In the genomic region with DNA sequence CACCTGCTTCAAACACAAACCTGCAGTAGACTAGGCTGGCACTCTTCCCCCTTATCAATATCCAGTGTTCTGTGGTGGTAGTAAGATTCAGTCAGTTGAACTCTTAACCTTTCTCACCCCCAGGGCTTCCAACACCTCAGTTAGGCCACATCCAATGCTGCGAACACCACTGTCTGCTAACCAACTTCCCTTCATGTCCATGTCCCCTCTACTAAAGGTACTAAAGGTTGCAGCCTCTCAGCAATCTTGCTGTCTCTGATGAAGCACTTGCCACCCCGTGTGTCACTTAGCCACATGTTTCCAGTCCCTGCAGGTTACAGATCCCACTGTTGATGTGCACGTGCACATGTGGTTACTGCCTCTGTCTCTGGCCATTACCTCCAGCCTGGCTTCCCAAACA, we compare ENCODE assay signal across 21 mouse cellular contexts. TPM values are rescaled to one million over a fixed set of nuclear protein-coding genes. Genes with fewer than 3 reads are reported as not detected.
"Had no signal": no experiment of that assay in that cellular context is flagged by ENCODE, and none has a peak within 500 bp of the region (broad histone marks: within the 10 kb centered on the region; RNA-seq: fewer than 3 reads in every experiment).

No protein-coding gene starts in this region.

- H3K4me1 ChIP-seq: intestine, embryonic 15.5 days; kidney, embryonic 15.5 days; limb, embryonic 12.5 days; limb, embryonic 15.5 days; midbrain, embryonic 10.5 days; neural tube, embryonic 12.5 days; neural tube, embryonic 15.5 days had no signal

- DNase-seq: kidney, adult 11 months; kidney, adult 8-10 months; kidney, postnatal 10 days; kidney, postnatal 36 days; liver, postnatal 0 days; lung, embryonic 14.5 days; midbrain, embryonic 14.5 days; right cerebral cortex, adult 18-20 months; right cerebral cortex, postnatal 14 days; right cerebral cortex, postnatal 4 days had no signal

- H3K27ac ChIP-seq: intestine, embryonic 15.5 days; kidney, embryonic 15.5 days; left cerebral cortex, adult 2 months; limb, embryonic 12.5 days; limb, embryonic 15.5 days; liver, embryonic 14.5 days; macrophage; midbrain, embryonic 10.5 days; neural tube, embryonic 12.5 days; neural tube, embryonic 15.5 days had no signal

- H3K4me3 ChIP-seq: intestine, embryonic 15.5 days; kidney, embryonic 15.5 days; left cerebral cortex, adult 2 months; limb, embryonic 12.5 days; limb, embryonic 15.5 days; midbrain, embryonic 10.5 days; neural tube, embryonic 12.5 days; neural tube, embryonic 15.5 days had no signal

- H3K27me3 ChIP-seq: intestine, embryonic 15.5 days; kidney, embryonic 15.5 days; limb, embryonic 12.5 days; limb, embryonic 15.5 days; neural tube, embryonic 12.5 days; neural tube, embryonic 15.5 days had no signal

- H3K36me3 ChIP-seq: intestine, embryonic 15.5 days; kidney, embryonic 15.5 days; limb, embryonic 12.5 days; limb, embryonic 15.5 days; midbrain, embryonic 10.5 days; neural tube, embryonic 12.5 days; neural tube, embryonic 15.5 days had no signal

- H3K4me2 ChIP-seq: intestine, embryonic 15.5 days; kidney, embryonic 15.5 days; limb, embryonic 12.5 days; limb, embryonic 15.5 days; liver, embryonic 11.5 days; lung, embryonic 14.5 days; neural tube, embryonic 12.5 days; neural tube, embryonic 15.5 days had no signal

RNA-seq across cellular contexts. Expression of gene Cxcr6, which starts 42.5 kb away (rescaled TPM):
- polyA plus RNA-seq: neural tube, embryonic 12.5 days; neural tube, embryonic 15.5 days had no signal
